Mouse (Mus musculus): ENCODE data around the gene Armh3.
"Not testable (repeated sequence)": the region's sequence is repeated elsewhere in the genome, so short reads cannot be mapped to it uniquely, and the experiment has no call there.

Armh3 gene

DNA sequence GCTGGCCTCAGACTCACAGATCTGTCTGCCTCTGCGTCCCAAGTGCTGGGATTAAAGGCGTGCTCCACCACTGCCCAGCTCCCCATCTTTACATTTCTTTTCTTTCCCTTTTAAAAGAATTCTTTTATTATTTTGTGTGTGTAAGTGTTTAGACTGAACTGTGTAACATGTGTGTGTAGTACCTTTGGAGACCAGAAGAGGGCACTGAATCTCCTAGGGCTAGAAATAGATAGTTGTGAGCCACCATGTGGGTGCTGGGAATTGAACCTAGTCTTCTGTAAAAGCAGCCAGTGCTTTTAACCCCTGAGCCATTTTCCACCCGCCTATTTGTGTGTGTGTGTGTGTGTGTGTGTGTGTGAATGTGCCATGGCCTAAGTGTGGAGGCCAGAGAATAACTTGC, 170.6 kb downstream of the Armh3 start:
- in situ Hi-C loops (cut with MboI, MseI), result no loop called here

DNA sequence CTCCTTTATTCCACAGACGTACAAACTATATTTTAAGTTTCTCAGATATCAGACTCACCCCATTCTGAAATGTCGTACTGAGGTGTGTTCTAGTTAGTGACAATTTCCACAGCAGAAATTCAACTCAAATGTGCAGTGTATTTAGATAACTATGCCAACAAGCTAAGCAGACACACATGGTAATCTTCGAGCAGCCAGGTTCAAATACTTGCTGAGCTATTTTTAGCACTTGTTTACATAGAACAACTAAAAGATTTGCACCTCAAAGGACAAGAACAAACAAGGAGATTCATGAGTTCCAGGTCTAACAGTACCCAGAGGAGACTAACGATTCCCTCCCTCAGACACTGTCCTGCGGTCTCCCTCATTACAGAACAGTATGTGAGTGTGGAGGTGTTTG, 171.2 kb downstream of the Armh3 start:
- in situ Hi-C loops (cut with MboI, MseI), result no loop called here

DNA sequence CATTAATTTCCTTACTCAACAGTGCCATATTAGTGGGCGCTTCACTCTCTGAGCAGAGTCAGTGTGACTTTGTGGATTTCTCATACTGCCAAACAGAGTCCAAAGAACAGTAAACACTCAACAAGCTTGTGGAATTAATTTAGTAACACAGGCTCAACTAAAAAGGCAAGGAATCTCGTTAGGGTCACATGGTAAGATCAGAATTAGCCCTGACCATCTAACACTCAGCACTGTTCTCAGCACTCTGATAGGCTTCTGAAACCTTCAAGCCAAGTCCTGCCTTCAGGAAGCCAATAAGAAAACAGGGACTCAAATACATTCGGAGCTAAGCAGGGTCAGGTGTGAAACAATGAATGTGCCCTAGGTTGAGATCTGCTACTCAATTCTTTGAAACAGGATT, 172.1 kb downstream of the Armh3 start:
- in situ Hi-C loops (cut with MboI, MseI), result no loop called here

DNA sequence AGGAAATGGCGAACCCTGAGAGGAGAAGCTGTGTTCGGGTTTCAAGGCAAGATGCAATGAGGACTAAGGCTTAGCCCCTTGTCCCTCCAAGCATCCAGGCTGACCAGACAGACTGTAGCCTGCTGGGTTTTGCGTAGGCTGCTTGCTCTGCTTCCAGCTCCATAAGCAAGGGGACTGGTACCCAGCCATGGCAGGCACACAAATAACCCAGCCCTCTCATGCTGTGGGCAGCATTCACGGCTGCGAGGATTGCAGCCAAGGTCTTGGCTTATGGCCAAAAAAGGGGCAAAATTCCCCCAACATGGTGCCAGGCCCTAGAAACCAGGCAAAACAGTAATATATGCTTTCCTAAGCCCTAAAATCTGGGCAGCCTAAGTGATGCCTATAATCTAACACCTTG, 176.5 kb downstream of the Armh3 start:
- in situ Hi-C loops (cut with MboI, MseI), result no loop called here

DNA sequence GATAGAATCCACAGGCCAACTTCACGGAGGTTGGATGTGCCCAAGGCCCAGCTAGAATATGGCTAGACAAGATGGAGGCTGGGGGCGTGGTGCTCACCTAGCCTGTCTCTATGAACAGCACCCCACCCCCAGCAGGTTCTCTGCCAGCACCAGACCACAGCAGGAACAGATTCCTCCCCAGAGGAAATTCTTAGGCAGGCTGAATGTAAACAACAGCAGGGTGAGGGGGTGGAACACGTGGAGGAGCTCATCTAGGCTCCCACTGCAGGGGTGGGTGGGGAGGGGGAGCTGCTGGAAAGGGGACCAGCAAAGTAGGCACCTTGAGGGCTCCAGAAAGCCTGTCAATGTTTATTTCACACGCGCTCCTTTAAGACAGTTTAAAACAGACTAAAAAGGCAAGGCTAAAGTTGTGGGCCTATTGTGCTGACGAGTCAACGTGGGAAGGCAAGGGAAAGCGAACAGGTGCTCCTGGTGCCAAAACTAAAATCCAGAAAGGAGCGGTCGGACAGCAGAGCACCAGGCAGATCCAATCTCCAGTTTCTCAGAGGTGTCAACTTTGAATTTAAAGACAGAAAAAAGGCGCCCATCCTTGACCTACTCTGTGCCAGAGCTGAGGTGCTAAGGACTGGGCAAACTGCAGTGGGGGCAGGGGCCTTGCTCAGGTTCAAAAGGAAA, 180.3 kb downstream of the Armh3 start:
- in situ Hi-C loops (cut with MboI, MseI), result loop anchor here (10.0 kb wide), 1 partner anchor 1823 kb away; no protein-coding TSS in a partner anchor

DNA sequence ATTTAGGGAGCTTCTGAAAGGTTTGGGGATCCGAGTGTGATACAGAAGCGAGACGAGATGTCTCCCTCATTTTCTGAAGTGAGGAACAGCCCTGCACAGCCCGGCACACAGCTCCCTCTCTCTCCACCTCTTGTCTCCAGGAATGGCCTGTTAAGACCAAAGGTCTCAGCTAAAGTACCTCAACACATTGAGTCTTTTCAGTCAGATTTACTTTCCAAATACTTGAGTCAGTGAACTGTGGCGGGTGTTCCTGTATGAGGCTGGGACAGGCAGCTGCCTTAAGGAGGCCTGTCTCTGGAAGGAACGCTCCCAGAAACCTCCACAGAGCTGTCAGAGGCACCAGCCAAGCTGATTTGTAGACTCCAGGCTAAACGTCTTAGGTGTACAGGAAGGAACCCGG, 181.6 kb downstream of the Armh3 start:
- in situ Hi-C loops (cut with MboI, MseI), result loop anchor here (10.0 kb wide), 1 partner anchor 1822 kb away; no protein-coding TSS in a partner anchor

DNA sequence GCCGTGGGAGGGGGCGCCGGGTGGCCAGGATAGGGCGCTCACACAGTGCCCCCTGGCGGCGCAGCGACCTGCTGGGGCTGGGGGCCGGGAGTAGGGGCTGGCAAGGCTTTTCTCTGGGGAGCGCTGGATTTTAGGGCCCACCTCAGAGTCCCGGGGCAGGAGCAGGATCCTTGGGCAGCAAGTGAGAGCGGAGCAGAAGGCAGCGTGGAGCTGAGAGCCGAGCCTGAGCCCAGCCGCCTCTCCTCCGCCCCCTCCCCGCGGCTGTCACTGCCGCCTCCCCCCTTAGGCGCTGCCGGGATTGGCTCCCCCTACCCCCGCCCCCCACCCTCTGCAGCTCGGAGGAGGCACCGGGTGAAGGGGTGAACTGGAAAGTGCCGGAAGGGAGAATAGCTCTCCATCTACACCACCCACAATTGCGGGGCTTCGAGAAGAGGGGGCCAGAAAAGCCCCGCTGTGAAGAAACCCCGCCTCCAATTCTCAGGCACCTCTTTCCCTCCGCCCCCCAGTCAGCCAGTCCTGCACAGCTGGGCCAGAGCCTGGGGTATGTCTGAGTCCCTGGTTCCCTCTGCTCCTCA, 182.4 kb downstream of the Armh3 start, which contains the start of gene Kcnip2:
TSS of gene Kcnip2 (minus strand) at position 231 of the 575 bp plus-strand sequence.
- in situ Hi-C loops (cut with MboI, MseI), result loop anchor here (10.0 kb wide), 1 partner anchor 1821 kb away; no protein-coding TSS in a partner anchor

DNA sequence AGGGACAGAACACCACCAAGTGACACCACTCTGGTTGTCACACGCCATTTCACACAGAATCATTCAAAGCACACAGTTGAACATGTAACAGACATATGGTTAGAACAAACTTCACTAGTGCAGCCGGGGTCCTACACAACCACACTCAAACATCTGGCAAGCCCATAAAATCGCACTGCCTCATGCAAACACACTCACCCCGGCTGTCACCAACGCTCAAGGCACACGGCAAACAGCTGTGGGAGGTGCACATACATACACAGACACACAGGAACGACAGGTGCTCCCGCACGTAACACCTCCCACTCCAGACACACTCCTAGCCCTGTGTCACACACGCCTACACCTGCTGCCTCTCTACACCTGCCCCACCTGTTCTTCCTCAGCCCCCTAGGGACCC, 183.1 kb downstream of the Armh3 start:
- in situ Hi-C loops (cut with MboI, MseI), result loop anchor here (10.0 kb wide), 1 partner anchor 1820 kb away; no protein-coding TSS in a partner anchor

DNA sequence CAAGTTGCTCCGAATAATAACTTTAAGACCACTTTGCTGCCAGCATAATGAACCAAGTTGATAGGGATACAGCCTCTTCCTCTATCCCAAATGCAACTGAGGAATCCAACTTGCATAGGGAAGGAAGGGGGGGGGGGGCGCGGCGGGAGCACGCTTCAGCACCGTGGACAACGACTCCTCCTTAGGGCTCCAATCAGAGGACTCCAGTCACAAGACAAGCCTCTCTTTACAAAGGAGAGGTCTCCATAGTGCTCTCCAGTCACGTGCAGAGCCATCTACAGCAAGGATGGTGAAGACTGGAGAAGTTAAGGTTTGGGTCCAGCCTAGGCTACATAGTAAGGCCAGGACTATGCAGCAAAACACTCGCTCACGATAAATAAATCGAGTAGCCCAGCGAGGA, 184.5 kb downstream of the Armh3 start:
- in situ Hi-C loops (cut with MboI, MseI), result loop anchor here (10.0 kb wide), 1 partner anchor 1819 kb away; no protein-coding TSS in a partner anchor

DNA sequence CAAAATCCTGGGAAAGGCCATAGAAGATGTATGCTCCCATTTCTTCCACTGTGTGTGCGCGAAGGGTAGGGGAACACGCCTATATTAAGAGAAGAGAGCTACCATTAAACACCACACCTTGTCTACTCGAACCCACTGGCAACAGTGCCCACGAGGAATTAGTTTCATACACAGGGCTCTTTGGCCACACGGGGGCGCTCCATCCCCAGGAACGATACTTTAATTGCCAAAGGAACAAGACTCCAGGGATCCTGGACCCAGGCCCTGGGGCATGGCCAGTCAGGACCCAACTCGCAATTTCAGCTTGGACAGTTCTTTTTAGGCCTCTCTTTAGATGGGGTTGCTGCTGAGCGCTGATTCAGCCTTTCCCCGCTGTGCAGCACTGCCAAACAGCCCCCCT, 185.0 kb downstream of the Armh3 start:
- in situ Hi-C loops (cut with MboI, MseI), result loop anchor here (10.0 kb wide), 1 partner anchor 1818 kb away; no protein-coding TSS in a partner anchor

DNA sequence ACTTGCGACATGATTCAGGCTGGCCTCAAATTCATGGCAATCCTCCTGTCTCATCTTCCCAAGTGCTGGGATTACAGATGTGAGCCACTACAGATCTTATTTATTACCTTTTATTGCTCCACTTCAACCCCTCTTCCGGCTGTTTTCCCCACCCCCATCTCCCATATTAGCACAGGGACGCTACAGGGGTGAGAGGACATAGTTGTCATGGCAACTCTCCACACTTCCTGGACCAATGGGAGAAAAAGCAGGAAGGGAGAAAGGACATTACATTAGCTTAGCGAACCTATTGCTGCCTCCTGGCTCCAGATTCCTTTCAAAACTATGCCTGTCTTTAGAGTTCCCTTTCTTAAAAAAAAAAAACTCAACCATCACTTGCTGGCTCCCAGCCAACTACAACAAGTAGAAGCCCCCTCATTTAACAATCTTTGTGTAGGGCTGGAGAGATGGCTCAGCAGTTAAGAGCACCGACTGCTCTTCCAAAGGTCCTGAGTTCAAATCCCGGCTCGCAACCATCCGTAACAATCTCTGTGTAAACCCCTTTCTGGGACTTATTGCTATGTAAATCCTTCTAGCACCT, 185.5 kb downstream of the Armh3 start:
- in situ Hi-C loops (cut with MboI, MseI), result loop anchor here (10.0 kb wide), 1 partner anchor 1818 kb away; no protein-coding TSS in a partner anchor

DNA sequence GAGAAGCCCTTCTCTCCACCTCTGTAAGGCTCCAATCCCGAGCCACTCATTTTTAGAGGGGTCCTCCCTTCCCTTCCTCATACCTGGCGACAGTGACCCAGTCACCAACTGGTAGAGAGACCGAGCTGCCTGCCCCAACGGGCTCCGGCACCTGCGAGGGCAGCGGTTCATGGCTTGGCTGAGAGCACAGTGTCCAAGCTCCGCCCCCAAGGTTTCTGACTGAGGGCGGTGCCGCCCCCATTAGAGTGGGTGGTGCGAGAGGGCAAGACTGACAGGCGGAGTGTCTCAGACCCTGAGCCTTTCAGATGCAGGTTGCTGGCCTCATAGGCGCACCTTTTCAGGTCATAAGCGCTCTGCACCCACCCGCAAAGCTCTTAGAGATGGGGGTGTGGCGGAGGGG, 186.2 kb downstream of the Armh3 start:
- in situ Hi-C loops (cut with MboI, MseI), result loop anchor here (10.0 kb wide), 1 partner anchor 1817 kb away; no protein-coding TSS in a partner anchor

DNA sequence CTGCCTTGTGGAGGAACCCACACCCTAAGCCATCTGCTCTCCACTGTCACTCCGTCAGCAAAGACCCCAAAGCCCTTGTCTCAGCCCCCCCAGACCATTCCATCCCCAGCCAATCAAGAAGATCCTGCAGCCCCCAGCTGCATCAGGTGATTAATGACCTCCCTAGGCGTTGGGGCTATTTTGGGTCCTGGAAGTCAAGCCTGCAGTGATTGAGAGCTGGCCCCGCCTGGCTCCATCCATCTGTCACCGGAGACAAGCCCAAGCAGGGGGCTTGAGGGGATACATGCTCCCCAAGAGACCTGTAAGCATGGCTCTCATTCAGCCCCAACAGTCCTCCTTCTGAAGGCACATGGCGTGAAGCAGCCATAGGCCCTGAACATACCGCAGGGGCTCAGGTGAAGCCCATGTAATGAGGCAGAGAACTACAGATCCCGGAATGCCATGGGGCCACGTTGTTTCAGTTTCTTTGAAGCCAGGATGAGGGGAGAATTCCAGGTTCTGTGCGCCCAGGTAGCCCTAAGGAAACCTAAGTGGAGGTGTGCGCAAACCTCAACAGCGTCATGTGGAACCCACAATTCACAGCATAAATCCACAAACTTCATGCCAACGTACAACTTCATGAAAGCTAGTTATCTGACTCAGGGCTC, 187.1 kb downstream of the Armh3 start:
- in situ Hi-C loops (cut with MboI, MseI), result loop anchor here (10.0 kb wide), 1 partner anchor 1816 kb away; no protein-coding TSS in a partner anchor

DNA sequence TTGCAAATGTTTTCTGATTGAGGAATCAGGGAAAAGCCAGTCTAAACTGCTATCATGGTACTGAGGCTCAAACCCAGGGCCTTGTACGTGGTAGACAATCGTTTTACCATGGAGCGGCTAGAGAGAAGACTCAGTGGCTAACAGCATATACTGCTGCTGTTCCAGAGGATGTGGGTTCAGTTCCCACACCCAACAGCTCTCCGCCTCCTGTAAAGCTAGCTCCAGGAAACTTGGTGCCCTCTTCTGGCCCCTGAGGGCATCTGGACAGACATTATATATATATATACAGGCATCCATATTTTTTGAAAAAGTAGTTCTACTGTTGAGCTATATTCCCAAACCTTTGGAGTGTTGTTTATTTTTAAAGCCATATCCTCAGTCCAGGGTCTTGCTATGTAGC, 190.6 kb downstream of the Armh3 start:
- in situ Hi-C loops (cut with MboI, MseI), result no loop called here

DNA sequence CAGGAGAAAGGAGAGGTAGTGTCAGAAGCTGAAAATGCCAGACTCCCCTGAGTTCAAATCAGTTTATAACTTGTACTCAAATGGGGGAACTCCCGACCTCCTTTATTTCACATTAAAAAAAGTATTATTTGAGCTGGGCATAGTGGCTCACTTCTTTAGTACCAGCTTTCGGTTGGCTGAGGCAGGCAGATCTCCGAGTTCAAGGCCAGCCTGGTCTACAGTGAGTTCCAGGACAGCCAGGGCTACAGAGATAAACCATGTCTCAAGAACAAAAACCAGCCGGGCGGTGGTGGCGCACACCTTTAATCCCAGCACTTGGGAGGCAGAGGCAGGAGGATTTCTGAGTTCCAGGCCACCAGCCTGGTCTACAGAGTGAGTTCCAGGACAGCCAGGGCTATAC, 192.5 kb downstream of the Armh3 start:
- in situ Hi-C loops (cut with MboI, MseI), result not testable (repeated sequence)

DNA sequence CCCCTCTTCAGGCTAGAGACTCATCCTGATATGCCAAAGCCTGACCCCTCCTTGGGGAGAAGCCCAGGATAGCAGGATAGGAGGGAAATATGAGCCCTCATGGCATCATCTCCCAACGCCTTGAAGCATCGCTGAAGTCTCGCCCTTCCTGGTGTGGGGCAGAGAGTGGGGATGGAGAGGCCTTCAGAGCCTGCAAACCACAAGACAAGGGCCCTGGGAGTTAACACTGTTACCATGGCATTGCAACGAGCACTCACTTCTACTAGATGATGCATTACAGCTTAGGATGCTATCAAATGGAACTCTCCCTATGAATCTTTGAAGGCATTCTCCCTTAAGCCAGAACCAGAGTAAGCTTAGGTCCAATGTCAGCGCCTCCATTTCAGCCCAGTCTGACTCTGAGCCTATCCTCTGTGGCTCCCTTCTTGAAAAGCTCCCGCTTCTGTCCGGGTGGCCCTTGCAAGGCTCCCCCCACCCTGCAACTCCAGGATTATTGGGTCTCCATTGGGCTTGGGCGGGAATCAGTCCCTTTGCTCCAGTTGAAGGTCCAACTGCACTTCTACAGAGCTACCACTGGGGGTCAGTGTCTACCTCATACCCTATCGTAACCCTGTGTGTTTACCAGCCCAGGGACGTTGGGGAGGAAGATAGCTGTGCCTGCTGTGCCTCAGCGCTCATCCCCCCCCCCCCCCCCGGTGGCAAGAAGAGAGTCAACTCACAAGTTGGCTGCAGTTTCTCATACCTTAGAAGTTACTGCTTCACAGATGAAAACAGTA, 193.5 kb downstream of the Armh3 start:
- in situ Hi-C loops (cut with MboI, MseI), result no loop called here

DNA sequence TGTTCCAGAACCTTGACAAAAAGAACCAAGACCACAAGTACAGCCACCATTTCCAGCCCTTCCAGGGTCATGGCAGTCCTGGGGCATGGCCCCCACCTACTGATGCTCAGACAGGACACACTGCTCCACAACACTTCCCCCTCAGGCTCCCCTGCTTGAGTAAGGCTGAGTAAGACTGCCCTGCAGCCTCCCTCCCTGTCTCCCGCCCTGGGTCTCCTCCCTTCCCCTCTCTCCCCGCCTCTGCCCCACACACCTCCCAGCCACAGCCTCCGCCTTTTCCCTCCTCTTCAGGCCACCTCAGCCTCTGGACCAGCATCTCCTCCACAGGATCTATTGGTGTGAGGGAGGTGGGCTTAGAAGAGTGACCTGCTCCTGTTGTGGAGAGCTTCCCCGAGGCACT, 194.9 kb downstream of the Armh3 start:
- in situ Hi-C loops (cut with MboI, MseI), result no loop called here

DNA sequence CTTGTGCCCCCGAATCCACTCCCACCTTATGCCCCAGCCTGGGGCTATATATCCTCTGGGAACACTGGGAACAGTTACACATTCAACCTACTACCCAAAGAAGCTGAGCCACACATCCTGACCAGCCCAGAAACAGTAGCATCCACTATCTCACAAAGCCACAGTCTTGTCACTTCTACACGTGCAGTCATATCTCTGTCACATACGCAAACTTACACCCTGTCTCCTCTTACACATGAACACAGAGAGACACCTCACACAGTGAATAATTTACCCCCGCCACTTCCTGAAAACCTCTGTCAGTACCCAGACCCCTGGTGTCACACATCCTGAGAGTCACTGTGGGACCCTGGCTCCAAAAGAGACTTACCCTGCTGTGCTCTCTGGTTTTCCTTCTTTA, 195.6 kb downstream of the Armh3 start:
- in situ Hi-C loops (cut with MboI, MseI), result no loop called here

DNA sequence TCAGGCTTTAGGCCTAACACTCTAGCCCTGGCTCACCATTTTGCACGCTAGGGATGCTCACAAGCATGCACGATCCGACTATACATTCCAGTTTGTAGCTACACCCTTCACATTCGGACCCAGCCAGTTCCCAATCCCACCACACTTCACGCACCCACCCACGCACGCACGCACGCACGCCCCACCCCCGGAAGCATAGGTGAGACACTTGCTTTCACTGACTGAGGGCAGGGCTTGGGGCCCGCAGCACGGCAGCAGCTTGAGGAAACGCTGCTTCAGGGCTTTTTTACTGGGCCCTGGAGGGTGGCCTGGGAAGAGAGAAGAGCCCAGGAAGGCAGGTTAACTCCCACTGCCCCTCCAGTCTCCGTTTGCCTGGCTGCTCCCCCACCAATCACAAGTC, 201.4 kb downstream of the Armh3 start:
- in situ Hi-C loops (cut with MboI, MseI), result no loop called here

DNA sequence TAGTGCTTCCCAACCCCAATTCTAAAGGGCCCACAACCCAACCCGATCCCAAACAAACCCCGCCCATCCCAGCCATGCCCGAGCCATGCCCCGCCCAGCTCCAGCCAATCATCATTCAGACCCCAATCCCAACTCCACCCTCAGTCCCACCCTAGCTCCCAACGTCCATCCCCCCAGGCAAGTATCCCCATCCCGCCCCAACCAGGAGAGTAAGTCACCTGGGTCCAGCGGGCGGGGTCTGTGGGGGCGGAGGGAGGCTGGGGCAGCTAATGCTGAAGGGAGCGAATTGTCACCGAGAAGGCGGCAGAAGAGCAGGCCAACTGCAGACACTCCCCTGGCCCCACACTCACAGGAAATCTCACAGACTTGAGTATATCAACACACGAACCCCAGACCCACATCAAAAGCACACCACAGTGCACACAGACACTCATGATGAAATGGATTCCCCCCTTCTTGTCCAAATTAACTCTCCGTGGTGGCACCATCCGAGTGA, 202.2 kb downstream of the Armh3 start:
- in situ Hi-C loops (cut with MboI, MseI), result no loop called here

DNA sequence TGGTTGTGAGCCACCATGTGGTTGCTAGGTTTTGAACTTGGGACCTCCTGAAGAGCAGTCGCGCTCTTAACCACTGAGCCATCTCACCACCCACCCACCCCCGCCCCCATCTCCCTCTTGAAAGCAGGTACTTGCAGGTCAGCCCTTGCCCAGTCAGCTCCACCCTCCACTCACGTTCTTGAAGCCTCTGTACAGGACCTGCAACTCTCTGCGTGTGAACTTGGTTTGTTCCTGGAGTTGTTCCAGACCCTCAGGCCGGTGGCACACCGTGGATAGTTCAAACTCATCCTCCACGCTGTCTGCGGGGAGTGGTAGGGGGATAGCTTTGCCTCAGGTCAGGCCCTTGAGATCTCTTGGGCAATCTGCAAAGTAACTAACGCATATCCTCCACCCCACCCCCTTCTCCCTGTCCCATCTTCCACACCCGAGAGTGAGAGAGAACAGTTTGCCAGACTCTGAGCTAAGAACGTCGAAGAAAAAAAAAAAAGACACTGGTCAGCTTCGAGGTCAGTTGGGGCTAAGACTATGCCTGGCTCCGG, 202.8 kb downstream of the Armh3 start:
- in situ Hi-C loops (cut with MboI, MseI), result no loop called here

Measured in T-helper 2 cell (primary cell).